Mouse (Mus musculus): ENCODE measurements around the gene Traf2. TPM values are rescaled to one million over a fixed set of nuclear protein-coding genes. Genes with fewer than 3 reads are reported as not detected.

Gene Traf2
- polyA plus RNA-seq, 1 experiment from 2014 or later = 6.2 TPM

- H3K4me3 ChIP-seq (ENCODE audit: inconsistent target) = no peak overlapping the region
- WGBS (ENCODE audit: missing documents) = 8% methylated on average over 68 of the region's 77 CpGs
- no peak overlapping the region for H3K27ac ChIP-seq
Measured at GRCm38 (mm10) chr2:25578796-25579736, 32.3 kb upstream of the Traf2 start.

GRCm38 (mm10) chr2:25577951-25578795 lies 31.4 kb upstream of the Traf2 start:
- no peak overlapping the region for H3K4me3 ChIP-seq (ENCODE audit: inconsistent target)
- no peaks in the 10 kb centered on the region for H3K79me2 ChIP-seq (ENCODE audit: inconsistent target)
- H3K36me3 ChIP-seq (ENCODE audit: inconsistent target) = peaks cover 1% of the 10 kb centered on the region; the same call in 1 of the 2 replicates
- no peak overlapping the region for H3K27ac ChIP-seq
- 11% methylated on average over 73 of the region's 75 CpGs for WGBS (ENCODE audit: missing documents)

More at GRCm38 (mm10) chr2:25578796-25579736, 32.3 kb upstream of the Traf2 start:
- no peaks in the 10 kb centered on the region for H3K79me2 ChIP-seq (ENCODE audit: inconsistent target)
- peaks cover 10% of the 10 kb centered on the region for H3K36me3 ChIP-seq (ENCODE audit: inconsistent target)

GRCm38 (mm10) chr2:25576965-25577891 lies 30.5 kb upstream of the Traf2 start:
- Histone ChIP-seq H3K79me2 (ENCODE audit: inconsistent target) (no peaks in the 10 kb centered on the region), H3K4me3 (ENCODE audit: inconsistent target) (no peak overlapping the region), H3K36me3 (ENCODE audit: inconsistent target) (no peaks in the 10 kb centered on the region), H3K27ac (no peak overlapping the region)
- 30% methylated on average over 87 of the region's 92 CpGs for WGBS (ENCODE audit: missing documents)

- Histone ChIP-seq H3K27ac (no peak overlapping the region), H3K4me3 (ENCODE audit: inconsistent target) (no peak overlapping the region), H3K36me3 (ENCODE audit: inconsistent target) (no peaks in the 10 kb centered on the region), H3K79me2 (ENCODE audit: inconsistent target) (no peaks in the 10 kb centered on the region)
- 95% methylated on average over 13 of the region's 16 CpGs for WGBS (ENCODE audit: missing documents)
Measured at GRCm38 (mm10) chr2:25576028-25576850, 29.5 kb upstream of the Traf2 start.

- WGBS (ENCODE audit: missing documents) = 27% methylated on average over 21 of the region's 21 CpGs
- H3K79me2 ChIP-seq (ENCODE audit: inconsistent target) = no peaks in the 10 kb centered on the region
- no peaks in the 10 kb centered on the region for H3K36me3 ChIP-seq (ENCODE audit: inconsistent target)
- H3K27ac ChIP-seq = peak overlapping the region; percentile 52; the same call in 1 of the 2 replicates
- H3K4me3 ChIP-seq (ENCODE audit: inconsistent target) = peak overlapping the region; percentile 43
Measured at GRCm38 (mm10) chr2:25575432-25576027, 28.8 kb upstream of the Traf2 start.

- Histone ChIP-seq H3K27ac (peak within 1 kb of the TSS; percentile 52), H3K4me3 (ENCODE audit: inconsistent target) (peak within 1 kb of the TSS; percentile 43), H3K79me2 (ENCODE audit: inconsistent target) (no peaks in the 10 kb centered on the region), H3K36me3 (ENCODE audit: inconsistent target) (no peaks in the 10 kb centered on the region)
- WGBS (ENCODE audit: missing documents) = under 1% methylated on average over 39 of the region's 45 CpGs
Measured at GRCm38 (mm10) chr2:25574579-25575431, 28.1 kb upstream of the Traf2 start, which contains the start of the genes Mamdc4 and Phpt1. Gene Mamdc4 (minus strand): TSS chr2:25574845. Gene Phpt1 (minus strand): TSS chr2:25575224.

GRCm38 (mm10) chr2:25574136-25574535 lies 27.4 kb upstream of the Traf2 start:
- Histone ChIP-seq H3K4me3 (ENCODE audit: inconsistent target) (peak overlapping the region; percentile 43), H3K36me3 (ENCODE audit: inconsistent target) (no peaks in the 10 kb centered on the region), H3K79me2 (ENCODE audit: inconsistent target) (no peaks in the 10 kb centered on the region), H3K27ac (peak overlapping the region; percentile 52)
- WGBS (ENCODE audit: missing documents) = 24% methylated on average over 11 of the region's 11 CpGs

GRCm38 (mm10) chr2:25573068-25573467 lies 26.3 kb upstream of the Traf2 start:
- Histone ChIP-seq H3K79me2 (ENCODE audit: inconsistent target) (no peaks in the 10 kb centered on the region), H3K27ac (no peak overlapping the region), H3K4me3 (ENCODE audit: inconsistent target) (no peak overlapping the region), H3K36me3 (ENCODE audit: inconsistent target) (no peaks in the 10 kb centered on the region)
- 100% methylated on average over 2 of the region's 2 CpGs for WGBS (ENCODE audit: missing documents)

- H3K27ac ChIP-seq = no peak overlapping the region
- H3K4me3 ChIP-seq (ENCODE audit: inconsistent target) = no peak overlapping the region
- H3K79me2 ChIP-seq (ENCODE audit: inconsistent target) = no peaks in the 10 kb centered on the region
- 98% methylated on average over 4 of the region's 4 CpGs for WGBS (ENCODE audit: missing documents)
- H3K36me3 ChIP-seq (ENCODE audit: inconsistent target) = no peaks in the 10 kb centered on the region
Measured at GRCm38 (mm10) chr2:25571221-25571620, 24.5 kb upstream of the Traf2 start.

- no peaks in the 10 kb centered on the region; the same call in 1 of the 2 replicates for H3K36me3 ChIP-seq (ENCODE audit: inconsistent target)
- 100% methylated on average over 3 of the region's 3 CpGs for WGBS (ENCODE audit: missing documents)
Measured at GRCm38 (mm10) chr2:25569323-25569722, 22.6 kb upstream of the Traf2 start.

GRCm38 (mm10) chr2:25568473-25569019 lies 21.8 kb upstream of the Traf2 start:
- Histone ChIP-seq H3K27ac (no peak overlapping the region), H3K4me3 (ENCODE audit: inconsistent target) (no peak overlapping the region), H3K79me2 (ENCODE audit: inconsistent target) (no peaks in the 10 kb centered on the region), H3K36me3 (ENCODE audit: inconsistent target) (peaks cover 6% of the 10 kb centered on the region)
- 93% methylated on average over 6 of the region's 6 CpGs for WGBS (ENCODE audit: missing documents)

More at GRCm38 (mm10) chr2:25569323-25569722, 22.6 kb upstream of the Traf2 start:
- H3K27ac ChIP-seq = no peak overlapping the region
- H3K79me2 ChIP-seq (ENCODE audit: inconsistent target) = no peaks in the 10 kb centered on the region
- H3K4me3 ChIP-seq (ENCODE audit: inconsistent target) = no peak overlapping the region

- Histone ChIP-seq H3K79me2 (ENCODE audit: inconsistent target) (no peaks in the 10 kb centered on the region), H3K27ac (no peak overlapping the region), H3K36me3 (ENCODE audit: inconsistent target) (peaks cover 26% of the 10 kb centered on the region), H3K4me3 (ENCODE audit: inconsistent target) (no peak overlapping the region)
- WGBS (ENCODE audit: missing documents) = 96% methylated on average over 6 of the region's 6 CpGs
Measured at GRCm38 (mm10) chr2:25566558-25566957, 19.8 kb upstream of the Traf2 start.
